Mouse (Mus musculus) olfactory bulb, adult 2 months (tissue): ENCODE measurements around the gene Tsnax.

Experiments used
- CTCF ChIP-seq: fragments of 200-500 bp; IDR thresholded peaks from 2 replicates; pipeline ENCODE4 v1.5.1; 2012; ENCODE audit warnings: low read depth, mild to moderate bottlenecking, low read length, moderate library complexity; ENCODE audit not compliant: insufficient read depth
- POLR2A ChIP-seq: fragments of 200-500 bp; IDR thresholded peaks from 2 replicates; pipeline ENCODE4 v1.6.1; 2012; ENCODE audit warnings: mild to moderate bottlenecking, low read depth, low read length, moderate library complexity; ENCODE audit not compliant: insufficient read depth

GRCm38 (mm10) chr8:125040587-125041375, 28.0 kb downstream of the Tsnax start:
- TF ChIP-seq POLR2A (no peak), CTCF (no peak)
